Mouse (Mus musculus) stomach, postnatal 0 days (tissue): Measurements from ENCODE around the gene Cmah. TPM values are rescaled to one million over a fixed set of nuclear protein-coding genes. Genes with fewer than 3 reads are reported as not detected.

ENCODE experiments used
- ATAC-seq: fragments of 200-750 bp; cut with Nextera tagmentation; 2 replicates; pipeline ENCODE4 v1.8.0; 2017; ENCODE audit not compliant: low FRiP score, low TSS enrichment
- DNase-seq: peaks from one replicate; pipeline ENCODE4 v3.0.0-alpha.2; 2016; ENCODE audit warnings: low spot score
- H3K27ac ChIP-seq: fragments of 300-500 bp; sonication (generic); replicated peaks from 2 replicates; pipeline ENCODE4 v1.5.1; 2014; ENCODE audit warnings: mild to moderate bottlenecking, control low read depth
- H3K27me3 ChIP-seq: fragments of 300-500 bp; sonication (generic); 2 replicates; pipeline ENCODE4 v1.6.1; 2014; ENCODE audit warnings: low read length; ENCODE audit not compliant: control insufficient read depth, insufficient read depth
- H3K36me3 ChIP-seq: fragments of 300-500 bp; sonication (generic); 2 replicates; pipeline ENCODE4 v1.6.1; 2014; ENCODE audit warnings: low read length, mixed read lengths; ENCODE audit not compliant: control insufficient read depth, insufficient read depth
- H3K4me1 ChIP-seq: fragments of 300-500 bp; sonication (generic); replicated peaks from 2 replicates; pipeline ENCODE4 v1.6.1; 2014; ENCODE audit warnings: antibody characterized with exemption; ENCODE audit not compliant: control insufficient read depth, insufficient read depth
- H3K4me2 ChIP-seq: fragments of 300-500 bp; sonication (generic); replicated peaks from 2 replicates; pipeline ENCODE4 v1.6.1; 2014; ENCODE audit warnings: low read depth, mild to moderate bottlenecking, control low read depth, moderate library complexity
- H3K4me3 ChIP-seq: fragments of 300-500 bp; sonication (generic); 2 replicates; pipeline ENCODE4 v1.5.1; 2014; ENCODE audit warnings: low read depth, low read length, control low read depth
- H3K9ac ChIP-seq: fragments of 300-500 bp; sonication (generic); 2 replicates; pipeline ENCODE4 v1.6.1; 2014; ENCODE audit warnings: mild to moderate bottlenecking, low read length, control low read depth, mixed read lengths
- H3K9me3 ChIP-seq: fragments of 300-500 bp; sonication (generic); 2 replicates; pipeline ENCODE4 v1.6.1; 2016; ENCODE audit warnings: low read length; ENCODE audit not compliant: control insufficient read depth
- CTCF ChIP-seq: IDR thresholded peaks from 2 replicates; pipeline ENCODE4 v1.5.1; 2016; ENCODE audit warnings: antibody characterized with exemption, low read depth, mild to moderate bottlenecking, moderate library complexity
- EP300 ChIP-seq: optimal IDR thresholded peaks from 2 replicates; pipeline ENCODE3; 2016; ENCODE audit warnings: antibody characterized with exemption
- WGBS: fragments of 180-500 bp; shearing (Covaris S2); extraction: QIAGEN DNeasy Blood & Tissue Kit; methylation state at CpG from one replicate; pipeline ENCODE4 v1.1.7; 2014; 5-methylcytosine and 5-hydroxymethylcytosine counted together
- polyA plus RNA-seq: library from polyadenylated mRNA; unstranded; fragments of >200 nt; fragmentation: Nextera tagmentation; extraction: Ambion mirVana; gene quantifications from 2 replicates; pipeline ENCODE4 v1.2.1, GENCODE M21; 2015

Cmah gene
- polyA plus RNA-seq, 1 experiment from 2014 or later, result 1.3 TPM

GRCm38 (mm10) chr13:24480824-24481223, 153.6 kb downstream of the Cmah start:
- TF ChIP-seq CTCF, result no peak
- TF ChIP-seq EP300, result no peak
- no peaks in the 10 kb centered on the region for H3K36me3 ChIP-seq
- no peak for ATAC-seq
- H3K27me3 ChIP-seq, result no peaks in the 10 kb centered on the region
- no peak for DNase-seq
- no peak overlapping the region for H3K9ac ChIP-seq
- no peak overlapping the region for H3K4me2 ChIP-seq
- no peak overlapping the region for H3K4me3 ChIP-seq
- WGBS, result 52% methylated on average over 6 of the region's 6 CpGs
- H3K9me3 ChIP-seq, result no peaks in the 10 kb centered on the region
- H3K27ac ChIP-seq, result no peak overlapping the region
- no peaks in the 10 kb centered on the region for H3K4me1 ChIP-seq

GRCm38 (mm10) chr13:24481615-24482295, 154.6 kb downstream of the Cmah start:
- Histone ChIP-seq H3K9ac (no peak overlapping the region), H3K27me3 (no peaks in the 10 kb centered on the region), H3K4me3 (no peak overlapping the region), H3K4me1 (no peaks in the 10 kb centered on the region), H3K27ac (no peak overlapping the region), H3K9me3 (no peaks in the 10 kb centered on the region), H3K36me3 (no peaks in the 10 kb centered on the region), H3K4me2 (no peak overlapping the region)
- DNase-seq, result peak; percentile 51
- WGBS, result 51% methylated on average over 10 of the region's 10 CpGs
- TF ChIP-seq EP300, result no peak
- TF ChIP-seq CTCF, result peak; percentile 99
- peak; percentile 64; the same call in 1 of the 2 replicates for ATAC-seq

DNA sequence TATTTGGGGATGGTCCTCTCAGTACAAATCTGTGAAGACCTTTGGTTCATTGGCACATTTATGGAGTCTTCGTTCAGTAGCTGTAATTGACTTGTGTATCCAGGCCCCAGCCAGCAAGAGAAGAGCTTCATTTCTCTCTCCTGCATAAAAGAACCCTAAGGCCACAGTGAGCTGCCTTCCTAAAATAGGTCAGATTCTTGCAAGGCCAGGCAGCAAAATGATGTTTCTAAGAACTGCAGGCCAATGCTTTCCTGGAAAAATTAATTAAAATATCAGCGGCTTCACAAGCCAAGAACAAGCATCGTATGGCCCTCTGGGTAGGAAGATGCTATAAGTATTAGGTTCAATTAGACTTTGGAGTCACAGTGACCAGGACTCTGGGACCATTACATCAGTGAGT, 156.5 kb downstream of the Cmah start:
- Histone ChIP-seq H3K27ac (no peak overlapping the region), H3K9me3 (no peaks in the 10 kb centered on the region), H3K36me3 (no peaks in the 10 kb centered on the region), H3K9ac (no peak overlapping the region), H3K4me2 (no peak overlapping the region), H3K4me1 (no peaks in the 10 kb centered on the region), H3K27me3 (no peaks in the 10 kb centered on the region), H3K4me3 (no peak overlapping the region)
- DNase-seq (no peak), ATAC-seq (no peak)
- TF ChIP-seq EP300 (no peak), CTCF (no peak)
- WGBS, result 83% methylated on average over 3 of the region's 3 CpGs

- Histone ChIP-seq H3K27me3 (no peaks in the 10 kb centered on the region), H3K4me2 (no peak overlapping the region), H3K4me3 (no peak overlapping the region), H3K4me1 (no peaks in the 10 kb centered on the region), H3K9me3 (no peaks in the 10 kb centered on the region), H3K9ac (no peak overlapping the region), H3K36me3 (no peaks in the 10 kb centered on the region), H3K27ac (no peak overlapping the region)
- ATAC-seq (no peak), DNase-seq (no peak)
- TF ChIP-seq EP300 (no peak), CTCF (no peak)
- WGBS, result 79% methylated on average over 3 of the region's 3 CpGs
Observed at GRCm38 (mm10) chr13:24484811-24485210, 157.6 kb downstream of the Cmah start.

GRCm38 (mm10) chr13:24485964-24486363, 158.8 kb downstream of the Cmah start:
- Histone ChIP-seq H3K9ac (no peak overlapping the region), H3K27me3 (no peaks in the 10 kb centered on the region), H3K27ac (no peak overlapping the region), H3K4me3 (no peak overlapping the region), H3K4me1 (no peaks in the 10 kb centered on the region), H3K36me3 (no peaks in the 10 kb centered on the region), H3K4me2 (no peak overlapping the region), H3K9me3 (no peaks in the 10 kb centered on the region)
- TF ChIP-seq EP300, result no peak
- no peak for TF ChIP-seq CTCF
- DNase-seq, result no peak
- WGBS, result 52% methylated on average over 9 of the region's 9 CpGs
- no peak for ATAC-seq

DNA sequence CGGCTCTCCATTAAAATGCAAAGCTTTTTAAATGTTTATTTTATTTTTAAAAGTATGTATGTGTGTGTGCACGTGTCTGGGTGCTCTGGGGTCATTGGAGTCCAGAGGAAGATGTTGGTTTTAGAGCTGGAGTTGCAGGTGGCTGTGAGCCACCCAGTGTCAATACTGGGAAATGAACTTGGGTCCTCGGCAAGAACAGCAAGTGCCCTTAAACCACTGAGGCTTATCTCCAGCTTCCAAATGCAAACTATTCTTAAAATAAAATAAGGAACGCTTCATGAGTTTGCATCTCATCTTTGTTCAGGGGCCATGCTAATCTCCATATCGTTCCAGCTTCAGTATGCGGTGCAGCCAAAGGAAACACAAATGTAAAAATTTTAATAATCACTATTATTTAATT, 159.2 kb downstream of the Cmah start:
- no peak for ATAC-seq
- no peak for DNase-seq
- H3K27me3 ChIP-seq, result no peaks in the 10 kb centered on the region
- no peak overlapping the region for H3K9ac ChIP-seq
- H3K4me1 ChIP-seq, result no peaks in the 10 kb centered on the region
- no peaks in the 10 kb centered on the region for H3K36me3 ChIP-seq
- H3K27ac ChIP-seq, result no peak overlapping the region
- no peak overlapping the region for H3K4me2 ChIP-seq
- WGBS, result 60% methylated on average over 6 of the region's 6 CpGs
- H3K4me3 ChIP-seq, result no peak overlapping the region
- no peaks in the 10 kb centered on the region for H3K9me3 ChIP-seq
- TF ChIP-seq CTCF (no peak), EP300 (no peak)
